Mouse (Mus musculus): ENCODE measurements at regions not wholly inside any gene's neighbourhood (a gene's known extent, or its start where the extent isn't known, plus 50 kb on each side); places are given as distances from the start of the nearest gene placed in this dataset.

DNA sequence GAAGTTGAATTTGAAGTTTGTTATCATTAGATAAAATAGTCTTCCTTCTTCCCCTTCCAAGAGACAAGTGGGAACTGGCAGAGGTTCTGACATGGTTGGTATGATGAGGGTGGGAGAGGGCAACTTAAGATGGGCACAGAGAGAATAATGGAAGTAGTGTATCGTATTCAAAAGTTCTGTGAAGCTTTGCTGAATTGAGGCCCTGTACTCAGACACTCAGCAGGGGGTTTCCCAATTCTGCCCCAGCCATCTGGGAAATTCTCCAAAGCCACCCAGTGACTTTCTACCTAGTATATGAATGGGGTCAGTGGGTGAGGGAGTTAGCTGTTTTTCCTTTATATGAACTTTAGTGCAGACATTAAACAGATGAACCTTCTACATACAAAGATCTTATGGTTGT, 1058.7 kb downstream of the Gsdmc2 start:
- WGBS: 71% methylated on average over 1 of the region's 1 CpGs
- no peak for DNase-seq (ENCODE audit: low read depth in 1 of 2, low spot score in 2 of 2)
- TF ChIP-seq CTCF (IDR thresholded peaks at IDR 0.05; ENCODE audit: extremely low read depth, insufficient read depth, insufficient read length, insufficient replicate concordance): no peak
- TF ChIP-seq POLR2A (IDR thresholded peaks at IDR 0.05; ENCODE audit: low read depth, low read length): no peak
- Histone ChIP-seq H3K4me1 (ENCODE audit: control insufficient read depth, insufficient read depth, insufficient read length) (no peaks in the 10 kb centered on the region), H3K27me3 (ENCODE audit: control insufficient read depth, insufficient read depth, low read length) (no peaks in the 10 kb centered on the region), H3K36me3 (ENCODE audit: control insufficient read depth, insufficient read depth, low read length) (no peaks in the 10 kb centered on the region), H3K4me3 (ENCODE audit: extremely low read depth, insufficient read depth, insufficient read length) (no peak overlapping the region), H3K27ac (ENCODE audit: insufficient read depth, low read length) (no peak overlapping the region)

DNA sequence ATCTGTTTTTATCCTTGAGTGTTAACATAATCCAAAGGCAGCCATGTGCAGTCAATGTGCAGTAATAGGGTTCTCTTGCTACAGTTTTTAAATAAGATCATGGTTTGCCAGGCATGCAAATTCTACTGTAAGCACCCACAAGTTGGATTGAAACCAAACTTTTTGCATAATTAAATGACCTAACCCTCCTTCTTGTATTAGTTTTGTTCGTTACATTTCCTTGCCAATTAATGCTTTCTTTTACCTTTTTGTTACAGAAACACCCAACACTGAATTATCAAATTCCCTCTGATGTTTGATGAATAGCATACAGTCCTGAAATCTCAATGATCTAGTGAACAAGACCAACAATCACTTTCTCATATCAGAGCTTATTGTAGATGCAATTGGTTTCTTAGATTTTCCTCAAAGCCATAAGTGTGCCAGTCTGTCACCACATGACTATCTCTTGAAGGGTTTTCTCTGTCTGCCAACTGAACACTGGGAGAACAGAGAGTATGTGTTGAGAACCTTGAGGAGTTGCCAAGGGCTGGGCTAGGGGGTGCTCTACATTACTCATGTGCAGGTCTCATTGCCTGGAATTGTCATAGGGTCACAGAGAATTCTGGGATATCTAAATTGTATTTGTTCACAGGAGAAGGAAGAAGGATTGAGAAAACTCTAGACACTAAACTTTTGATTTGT, 1060.4 kb downstream of the Gsdmc2 start:
- Histone ChIP-seq H3K4me3 (ENCODE audit: extremely low read depth, insufficient read depth, insufficient read length) (no peak overlapping the region), H3K27ac (ENCODE audit: insufficient read depth, low read length) (no peak overlapping the region), H3K27me3 (ENCODE audit: control insufficient read depth, insufficient read depth, low read length) (no peaks in the 10 kb centered on the region), H3K36me3 (ENCODE audit: control insufficient read depth, insufficient read depth, low read length) (no peaks in the 10 kb centered on the region), H3K4me1 (ENCODE audit: control insufficient read depth, insufficient read depth, insufficient read length) (no peaks in the 10 kb centered on the region)
- TF ChIP-seq CTCF (IDR thresholded peaks at IDR 0.05; ENCODE audit: extremely low read depth, insufficient read depth, insufficient read length, insufficient replicate concordance) (no peak), POLR2A (IDR thresholded peaks at IDR 0.05; ENCODE audit: low read depth, low read length) (no peak)
- no peak for DNase-seq (ENCODE audit: low read depth in 1 of 2, low spot score in 2 of 2)
- WGBS: 79% methylated on average over 1 of the region's 1 CpGs

DNA sequence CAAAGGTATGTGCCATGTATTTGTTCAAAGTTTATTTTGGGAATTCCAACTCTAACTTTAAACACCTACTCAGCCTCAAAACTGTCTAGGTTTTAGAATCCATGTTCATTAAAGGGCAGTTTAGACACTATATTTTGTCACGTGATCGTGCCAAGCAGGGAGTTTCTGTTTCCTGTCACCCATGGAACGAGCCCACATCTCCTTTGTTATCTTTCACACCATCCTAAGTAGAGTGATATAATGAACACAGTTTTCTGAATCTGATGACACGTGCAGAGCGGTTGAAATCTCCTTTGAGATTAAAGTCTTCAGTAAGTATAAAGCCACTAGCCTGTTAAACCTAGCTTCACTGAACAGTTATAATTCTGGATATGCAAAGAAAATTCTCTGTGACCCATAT, 1066.1 kb downstream of the Gsdmc2 start:
- Histone ChIP-seq H3K36me3 (ENCODE audit: control insufficient read depth, insufficient read depth, low read length) (no peaks in the 10 kb centered on the region), H3K4me1 (ENCODE audit: control insufficient read depth, insufficient read depth, insufficient read length) (no peaks in the 10 kb centered on the region), H3K4me3 (ENCODE audit: extremely low read depth, insufficient read depth, insufficient read length) (no peak overlapping the region), H3K27ac (ENCODE audit: insufficient read depth, low read length) (no peak overlapping the region), H3K27me3 (ENCODE audit: control insufficient read depth, insufficient read depth, low read length) (no peaks in the 10 kb centered on the region)
- TF ChIP-seq POLR2A (IDR thresholded peaks at IDR 0.05; ENCODE audit: low read depth, low read length) (no peak), CTCF (IDR thresholded peaks at IDR 0.05; ENCODE audit: extremely low read depth, insufficient read depth, insufficient read length, insufficient replicate concordance) (no peak)
- WGBS: 70% methylated on average over 5 of the region's 5 CpGs
- no peak for DNase-seq (ENCODE audit: low read depth in 1 of 2, low spot score in 2 of 2)

DNA sequence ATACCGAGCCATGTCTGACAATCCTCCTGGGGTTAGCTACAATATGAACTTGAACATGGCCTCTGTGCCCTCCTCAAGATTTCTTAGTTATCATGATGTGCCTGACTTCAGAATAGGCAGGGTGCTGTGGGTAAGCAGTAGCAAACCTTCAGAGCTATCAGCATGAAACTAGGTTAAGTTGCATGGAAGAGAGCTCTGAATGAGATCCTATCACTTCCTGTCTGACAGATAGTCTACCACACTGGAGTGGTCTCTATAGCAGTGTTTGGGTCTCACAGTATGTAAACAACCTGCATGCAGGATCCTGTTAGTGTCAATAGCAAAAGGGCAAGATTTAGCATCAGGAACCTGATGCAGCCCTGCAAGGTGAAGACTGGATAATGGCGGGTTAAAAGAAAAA, 1092.3 kb downstream of the Gsdmc2 start:
- H3K4me3 ChIP-seq (ENCODE audit: extremely low read depth, insufficient read depth, insufficient read length): no peak overlapping the region
- H3K36me3 ChIP-seq (ENCODE audit: control insufficient read depth, insufficient read depth, low read length): no peaks in the 10 kb centered on the region
- H3K27me3 ChIP-seq (ENCODE audit: control insufficient read depth, insufficient read depth, low read length): no peaks in the 10 kb centered on the region
- no peak overlapping the region for H3K27ac ChIP-seq (ENCODE audit: insufficient read depth, low read length)
- no peak for DNase-seq (ENCODE audit: low read depth in 1 of 2, low spot score in 2 of 2)
- no peak for TF ChIP-seq POLR2A (IDR thresholded peaks at IDR 0.05; ENCODE audit: low read depth, low read length)
- TF ChIP-seq CTCF (IDR thresholded peaks at IDR 0.05; ENCODE audit: extremely low read depth, insufficient read depth, insufficient read length, insufficient replicate concordance): no peak
- WGBS: 84% methylated on average over 2 of the region's 2 CpGs
- H3K4me1 ChIP-seq (ENCODE audit: control insufficient read depth, insufficient read depth, insufficient read length): no peaks in the 10 kb centered on the region

DNA sequence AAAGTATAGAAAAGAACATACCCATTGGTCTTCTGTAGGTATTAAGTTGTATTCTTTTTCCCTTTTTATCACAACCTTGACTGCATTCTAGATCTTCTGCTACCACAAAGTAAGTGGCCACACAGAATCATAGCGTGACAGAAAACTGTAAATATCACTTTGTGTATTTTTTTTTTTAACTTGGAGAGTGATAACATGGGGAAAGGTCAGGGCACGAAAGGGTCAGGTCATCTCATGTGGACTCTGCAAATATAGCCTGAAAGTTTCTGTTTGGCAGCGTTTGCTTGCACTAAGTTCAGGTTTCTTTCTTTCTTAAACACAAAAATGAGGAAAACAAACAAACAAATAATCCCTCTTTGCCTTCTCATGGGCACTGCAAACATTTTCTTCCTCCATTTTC, 1101.1 kb downstream of the Gsdmc2 start:
- TF ChIP-seq CTCF (IDR thresholded peaks at IDR 0.05; ENCODE audit: extremely low read depth, insufficient read depth, insufficient read length, insufficient replicate concordance): no peak
- no peak for TF ChIP-seq POLR2A (IDR thresholded peaks at IDR 0.05; ENCODE audit: low read depth, low read length)
- H3K36me3 ChIP-seq (ENCODE audit: control insufficient read depth, insufficient read depth, low read length): no peaks in the 10 kb centered on the region
- H3K4me1 ChIP-seq (ENCODE audit: control insufficient read depth, insufficient read depth, insufficient read length): no peaks in the 10 kb centered on the region
- no peak overlapping the region for H3K27ac ChIP-seq (ENCODE audit: insufficient read depth, low read length)
- 91% methylated on average over 3 of the region's 3 CpGs for WGBS
- H3K4me3 ChIP-seq (ENCODE audit: extremely low read depth, insufficient read depth, insufficient read length): no peak overlapping the region
- DNase-seq (ENCODE audit: low read depth in 1 of 2, low spot score in 2 of 2): no peak
- no peaks in the 10 kb centered on the region for H3K27me3 ChIP-seq (ENCODE audit: control insufficient read depth, insufficient read depth, low read length)

DNA sequence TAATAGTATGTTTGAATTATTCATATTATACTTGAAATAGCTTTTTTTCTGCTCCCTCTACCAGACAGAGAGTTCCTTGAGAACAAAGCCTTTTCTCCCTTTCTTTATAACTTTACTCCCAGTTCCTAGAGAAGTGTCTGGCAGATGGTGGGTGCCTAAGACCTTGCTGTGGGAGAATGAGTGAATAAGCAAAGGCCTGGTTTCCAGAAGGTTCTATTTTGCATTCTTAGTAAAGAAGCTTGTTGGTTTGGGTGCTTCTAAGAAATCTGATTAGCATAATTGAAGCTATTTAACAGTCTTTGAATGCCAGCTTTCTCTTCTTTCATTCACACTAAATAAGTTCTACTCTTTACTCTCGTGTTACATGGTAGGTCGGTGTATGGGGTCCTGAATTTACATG, 1104.2 kb downstream of the Gsdmc2 start:
- H3K4me3 ChIP-seq (ENCODE audit: extremely low read depth, insufficient read depth, insufficient read length): no peak overlapping the region
- 92% methylated on average over 2 of the region's 2 CpGs for WGBS
- no peaks in the 10 kb centered on the region for H3K27me3 ChIP-seq (ENCODE audit: control insufficient read depth, insufficient read depth, low read length)
- TF ChIP-seq CTCF (IDR thresholded peaks at IDR 0.05; ENCODE audit: extremely low read depth, insufficient read depth, insufficient read length, insufficient replicate concordance) (no peak), POLR2A (IDR thresholded peaks at IDR 0.05; ENCODE audit: low read depth, low read length) (no peak)
- H3K4me1 ChIP-seq (ENCODE audit: control insufficient read depth, insufficient read depth, insufficient read length): no peaks in the 10 kb centered on the region
- no peaks in the 10 kb centered on the region for H3K36me3 ChIP-seq (ENCODE audit: control insufficient read depth, insufficient read depth, low read length)
- no peak for DNase-seq (ENCODE audit: low read depth in 1 of 2, low spot score in 2 of 2)
- no peak overlapping the region for H3K27ac ChIP-seq (ENCODE audit: insufficient read depth, low read length)

DNA sequence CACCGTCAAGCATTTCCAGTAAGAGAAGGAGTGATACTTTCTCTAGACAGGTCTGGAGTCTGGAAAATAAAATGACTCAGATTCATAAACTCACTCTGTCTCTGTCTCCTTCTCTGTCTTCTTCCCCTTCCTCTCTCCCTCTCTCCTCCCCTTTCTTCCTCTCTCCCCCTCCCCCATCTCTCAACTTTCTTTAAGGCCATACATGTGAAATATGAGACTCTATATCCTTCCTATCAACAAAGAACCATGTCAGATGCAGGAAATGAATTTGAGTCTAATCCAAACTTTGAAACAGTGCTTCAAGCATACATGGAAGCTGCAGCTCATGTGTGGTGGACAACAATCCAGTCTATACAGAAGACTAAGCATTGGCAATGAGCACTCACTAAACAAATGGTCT, 1109.6 kb downstream of the Gsdmc2 start:
- H3K4me1 ChIP-seq (ENCODE audit: control insufficient read depth, insufficient read depth, insufficient read length): peaks cover 2% of the 10 kb centered on the region; the same call in 1 of the 2 replicates
- WGBS: 38% methylated on average over 1 of the region's 1 CpGs
- no peaks in the 10 kb centered on the region for H3K36me3 ChIP-seq (ENCODE audit: control insufficient read depth, insufficient read depth, low read length)
- DNase-seq (ENCODE audit: low read depth in 1 of 2, low spot score in 2 of 2): no peak
- H3K4me3 ChIP-seq (ENCODE audit: extremely low read depth, insufficient read depth, insufficient read length): no peak overlapping the region
- no peak for TF ChIP-seq CTCF (IDR thresholded peaks at IDR 0.05; ENCODE audit: extremely low read depth, insufficient read depth, insufficient read length, insufficient replicate concordance)
- no peak for TF ChIP-seq POLR2A (IDR thresholded peaks at IDR 0.05; ENCODE audit: low read depth, low read length)
- no peaks in the 10 kb centered on the region for H3K27me3 ChIP-seq (ENCODE audit: control insufficient read depth, insufficient read depth, low read length)
- no peak overlapping the region for H3K27ac ChIP-seq (ENCODE audit: insufficient read depth, low read length)

Data from spleen, adult 2 months (tissue).